Mouse (Mus musculus): ENCODE data around the gene Fam19a2.

DNA sequence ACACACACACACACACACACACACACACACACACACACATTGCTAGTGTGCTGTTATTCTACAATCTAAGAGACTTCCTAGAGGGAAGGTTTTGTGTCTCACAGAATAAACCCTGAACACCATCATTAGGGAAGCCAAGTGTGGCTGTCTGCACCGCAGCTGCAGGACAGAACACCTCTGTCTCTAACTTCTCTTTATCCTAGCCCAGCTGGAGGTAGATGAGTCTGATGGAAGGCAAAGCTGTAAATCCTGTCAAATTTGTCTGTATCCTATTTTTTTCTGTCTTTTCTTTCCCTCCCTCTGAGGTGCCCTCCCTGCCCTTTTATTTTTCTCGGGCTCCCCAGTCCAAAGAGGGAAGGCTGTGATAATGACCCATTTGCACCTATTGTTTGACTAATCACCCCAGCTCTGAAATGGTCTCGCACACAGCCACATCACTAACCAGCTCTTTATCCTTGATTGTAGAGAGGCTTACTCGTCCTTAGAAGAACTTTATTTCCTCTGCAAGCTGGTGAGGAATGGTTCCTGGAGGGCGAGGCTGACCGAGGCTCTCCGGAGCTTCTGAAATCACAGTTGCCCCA is 414.6 kb downstream of the Fam19a2 start:
- no peak for TF ChIP-seq CTCF (IDR thresholded peaks at IDR 0.05; ENCODE audit: control insufficient read depth, insufficient read depth, low read length)
- no peak for TF ChIP-seq POLR2A (IDR thresholded peaks at IDR 0.05; ENCODE audit: borderline replicate concordance, control insufficient read depth, low read depth, low read length)

Measured in bone marrow, adult 2 months (tissue).